Mouse (Mus musculus): ENCODE measurements around the gene Pih1d1.
A peak's percentile ranks its signal among the peaks of the same experiment; 100 is the strongest.

- TF ChIP-seq MAFK (IDR thresholded peaks at IDR 0.05; ENCODE audit: insufficient read depth, low read depth, low read length): no peak
- TF ChIP-seq ZNF384 (IDR thresholded peaks at IDR 0.05; ENCODE audit: low read depth, low read length): no peak
- TF ChIP-seq HCFC1 (IDR thresholded peaks at IDR 0.05; ENCODE audit: borderline replicate concordance, insufficient read depth, low read length): no peak
- peak; percentile 42; the same call in 1 of the 2 replicates for TF ChIP-seq ZC3H11A (IDR thresholded peaks at IDR 0.05; ENCODE audit: borderline replicate concordance, low read depth, low read length)
Observed at GRCm38 (mm10) chr7:45135993-45136567, 18.0 kb upstream of the Pih1d1 start, which contains the start of the genes Gm45713 and Flt3l.
